Mouse (Mus musculus) layer of hippocampus, adult 6 months (tissue): ENCODE data around the gene Gm17693. TPM values are rescaled to one million over a fixed set of nuclear protein-coding genes. Genes with fewer than 3 reads are reported as not detected.

Experiments used
- long read RNA-seq, 2 experiments: library from polyadenylated mRNA; unstranded; transcript quantifications; one replicate each; pipeline ENCODE4 v2.0.0; 2019 to 2020
- polyA plus RNA-seq: library from polyadenylated mRNA; unstranded; fragments of <200 nt; fragmentation: Nextera tagmentation; gene quantifications from 2 replicates; pipeline ENCODE4 v1.2.3, GENCODE M21; 2021

Gm17693 gene
- not detected in 2 replicates for polyA plus RNA-seq
- long read RNA-seq, experiment 1 = 0 reads
- long read RNA-seq, experiment 2 = 0 reads

GRCm38 (mm10) chrX:125705144-125705543 lies at the start of gene Gm17693:
TSS of gene Gm17693 (plus strand) at chrX:125705444.

